10 mouse cellular contexts compared by ENCODE assay signal in the genomic region with DNA sequence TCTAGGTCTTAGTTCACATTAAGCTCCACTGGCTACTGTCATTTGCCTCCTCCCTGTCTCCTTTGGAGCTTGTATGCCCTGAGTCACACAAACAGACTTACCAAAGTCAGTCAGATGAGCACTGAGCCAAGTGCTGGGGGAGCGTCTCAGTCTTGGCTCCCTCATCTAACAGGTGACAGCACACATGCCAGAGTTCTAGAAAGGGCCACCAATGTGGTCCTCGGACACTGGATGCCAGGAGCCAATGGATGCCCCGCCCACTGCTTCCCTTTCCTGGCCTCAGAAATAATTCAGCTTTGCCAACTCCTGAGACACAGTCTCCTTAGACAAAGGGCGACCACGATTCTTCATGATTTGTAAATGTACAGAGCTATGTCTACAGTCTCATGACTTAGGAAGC.
"Had no signal": no experiment of that assay in that cellular context is flagged by ENCODE, and none has a peak within 500 bp of the region (broad histone marks: within the 10 kb centered on the region; RNA-seq: fewer than 3 reads in every experiment).

No protein-coding gene starts in this region.

- DNase-seq: kidney, adult 9 months; kidney, postnatal 14 days; kidney, postnatal 4 days; lung, adult 18-20 months; lung, postnatal 10 days; lung, postnatal 36 days; retina, postnatal 1 day; right cerebral cortex, postnatal 25 days; thymus, adult 18-20 months; thymus, postnatal 36 days had no signal
